Mouse (Mus musculus) kidney, embryonic 14.5 days (tissue): ENCODE data around the gene Paf1. TPM values are rescaled to one million over a fixed set of nuclear protein-coding genes. Genes with fewer than 3 reads are reported as not detected.

Source experiments
- ATAC-seq: fragments of 200-750 bp; cut with Nextera tagmentation; 2 replicates; pipeline ENCODE4 v1.8.0; 2017; ENCODE audit warnings: moderate number of reproducible peaks, mild to moderate bottlenecking, moderate TSS enrichment, moderate library complexity; ENCODE audit not compliant: low FRiP score, low TSS enrichment
- H3K27ac ChIP-seq: fragments of 300-500 bp; sonication (generic); 2 replicates; pipeline ENCODE4 v1.5.1; 2014; ENCODE audit warnings: low read depth, mild to moderate bottlenecking, low read length, moderate library complexity, mixed read lengths
- H3K27me3 ChIP-seq: fragments of 300-500 bp; sonication (generic); 2 replicates; pipeline ENCODE4 v1.6.1; 2014; ENCODE audit warnings: mild to moderate bottlenecking, low read length; ENCODE audit not compliant: control insufficient read depth, insufficient read depth
- H3K36me3 ChIP-seq: fragments of 300-500 bp; sonication (generic); 2 replicates; pipeline ENCODE4 v1.6.1; 2014; ENCODE audit warnings: low read length, mixed read lengths; ENCODE audit not compliant: control insufficient read depth, insufficient read depth
- H3K4me1 ChIP-seq: fragments of 300-500 bp; sonication (generic); 2 replicates; pipeline ENCODE4 v1.6.1; 2014; ENCODE audit warnings: low read length, mixed read lengths; ENCODE audit not compliant: control insufficient read depth, insufficient read depth
- H3K4me2 ChIP-seq: fragments of 300-500 bp; sonication (generic); replicated peaks from 2 replicates; pipeline ENCODE4 v1.6.1; 2014; ENCODE audit warnings: low read depth, mild to moderate bottlenecking, low read length
- H3K4me3 ChIP-seq: fragments of 300-500 bp; sonication (generic); 2 replicates; pipeline ENCODE4 v1.5.1; 2014; ENCODE audit warnings: mild to moderate bottlenecking, low read length
- H3K9ac ChIP-seq: fragments of 300-500 bp; sonication (generic); 2 replicates; pipeline ENCODE4 v1.6.1; 2014; ENCODE audit warnings: low read depth, mild to moderate bottlenecking, low read length, moderate library complexity
- H3K9me3 ChIP-seq: fragments of 300-500 bp; sonication (generic); 2 replicates; pipeline ENCODE4 v1.6.1; 2016; ENCODE audit warnings: low read length; ENCODE audit not compliant: control insufficient read depth
- WGBS: fragments of 180-500 bp; shearing (Covaris S2); extraction: QIAGEN DNeasy Blood & Tissue Kit; methylation state at CpG from one replicate; pipeline ENCODE4 v1.1.7; 2014; 5-methylcytosine and 5-hydroxymethylcytosine counted together
- polyA plus RNA-seq: library from polyadenylated mRNA; unstranded; fragments of >200 nt; fragmentation: Nextera tagmentation; extraction: Ambion mirVana; gene quantifications from 2 replicates; pipeline ENCODE4 v1.2.1, GENCODE M21; 2014

The Paf1 gene
- polyA plus RNA-seq, 1 experiment from 2014 or later: 82.1 TPM

DNA sequence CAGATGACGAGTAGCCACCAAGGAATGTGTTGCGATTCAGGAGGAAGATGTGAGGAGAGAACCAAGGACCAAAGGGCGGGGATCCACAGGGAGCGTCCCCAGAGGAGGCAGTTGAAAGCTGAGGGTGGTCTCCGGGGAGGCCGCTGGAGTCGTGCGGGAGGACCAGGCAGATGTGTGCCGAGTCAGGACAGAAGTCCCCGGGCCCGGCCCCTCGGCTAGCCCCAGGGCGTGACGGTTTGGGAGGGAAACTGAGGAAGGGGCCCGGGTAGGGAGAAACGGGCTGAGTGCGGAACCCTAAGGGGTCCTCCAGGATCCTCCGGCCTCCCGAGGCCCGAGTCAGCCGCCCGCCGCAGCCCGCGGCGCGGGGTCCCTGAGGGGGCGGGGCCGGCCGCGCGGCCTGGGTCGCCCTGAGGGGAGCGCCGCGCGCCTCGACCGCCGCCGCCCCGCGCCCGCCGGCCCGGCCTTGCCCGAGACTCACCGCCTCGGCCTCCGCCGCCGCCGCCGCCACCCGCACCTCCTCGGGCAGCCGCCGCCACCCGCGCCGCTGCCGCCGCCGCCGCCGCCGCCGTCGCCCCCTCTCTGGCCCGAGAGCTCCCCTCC, 43.0 kb downstream of the Paf1 start:
- Histone ChIP-seq H3K4me3 (peak overlapping the region; percentile 93), H3K4me1 (0 out of 2 replicates have a peak, but pooled peaks cover 15% of the 10 kb centered on the region), H3K4me2 (peak overlapping the region; percentile 77), H3K36me3 (peaks cover 15% of the 10 kb centered on the region; the same call in 1 of the 2 replicates), H3K27ac (no peak overlapping the region), H3K9ac (peak overlapping the region; percentile 93), H3K27me3 (no peaks in the 10 kb centered on the region), H3K9me3 (no peaks in the 10 kb centered on the region)
- WGBS: under 1% methylated on average over 21 of the region's 70 CpGs
- ATAC-seq: peak; percentile 25

DNA sequence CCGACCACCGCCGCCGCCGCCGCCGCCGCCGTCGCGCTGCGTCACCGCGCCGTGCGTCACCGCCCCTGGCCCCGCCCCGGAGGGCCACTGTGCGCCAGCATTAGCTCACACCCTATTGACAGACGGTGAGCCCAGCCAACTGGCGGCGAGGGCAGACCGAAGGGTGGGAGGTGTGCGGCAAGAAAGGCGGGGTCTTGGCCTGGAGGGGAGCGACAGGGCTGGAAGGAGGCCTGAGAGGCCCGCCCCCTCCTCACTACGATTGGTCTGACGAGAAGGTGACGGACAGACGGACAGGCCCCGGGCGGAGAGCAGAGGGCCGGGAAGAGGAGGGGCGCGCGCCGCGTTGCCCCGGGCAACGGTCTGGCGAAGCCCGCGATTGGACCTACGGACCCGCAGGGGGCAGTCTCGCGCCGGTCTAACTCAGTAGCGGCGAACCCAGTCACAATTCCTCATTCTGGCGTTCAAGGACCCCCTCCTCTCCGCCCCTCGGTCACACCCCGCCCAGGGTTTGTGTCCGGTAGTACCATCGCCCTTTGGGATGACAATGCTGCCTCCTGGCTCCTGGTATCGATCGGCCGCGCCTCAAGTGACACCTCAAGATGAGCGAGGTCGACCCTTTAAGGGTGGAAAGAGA, 43.6 kb downstream of the Paf1 start:
- H3K4me1 ChIP-seq: 0 out of 2 replicates have a peak, but pooled peaks cover 15% of the 10 kb centered on the region
- H3K27ac ChIP-seq: peak overlapping the region; percentile 61
- ATAC-seq: peak; percentile 98
- H3K27me3 ChIP-seq: no peaks in the 10 kb centered on the region
- under 1% methylated on average over 57 of the region's 64 CpGs for WGBS
- H3K4me2 ChIP-seq: peak overlapping the region; percentile 63
- peaks cover 14% of the 10 kb centered on the region; the same call in 1 of the 2 replicates for H3K36me3 ChIP-seq
- H3K9ac ChIP-seq: peak overlapping the region; percentile 93
- H3K4me3 ChIP-seq: peak overlapping the region; percentile 93
- H3K9me3 ChIP-seq: no peaks in the 10 kb centered on the region

DNA sequence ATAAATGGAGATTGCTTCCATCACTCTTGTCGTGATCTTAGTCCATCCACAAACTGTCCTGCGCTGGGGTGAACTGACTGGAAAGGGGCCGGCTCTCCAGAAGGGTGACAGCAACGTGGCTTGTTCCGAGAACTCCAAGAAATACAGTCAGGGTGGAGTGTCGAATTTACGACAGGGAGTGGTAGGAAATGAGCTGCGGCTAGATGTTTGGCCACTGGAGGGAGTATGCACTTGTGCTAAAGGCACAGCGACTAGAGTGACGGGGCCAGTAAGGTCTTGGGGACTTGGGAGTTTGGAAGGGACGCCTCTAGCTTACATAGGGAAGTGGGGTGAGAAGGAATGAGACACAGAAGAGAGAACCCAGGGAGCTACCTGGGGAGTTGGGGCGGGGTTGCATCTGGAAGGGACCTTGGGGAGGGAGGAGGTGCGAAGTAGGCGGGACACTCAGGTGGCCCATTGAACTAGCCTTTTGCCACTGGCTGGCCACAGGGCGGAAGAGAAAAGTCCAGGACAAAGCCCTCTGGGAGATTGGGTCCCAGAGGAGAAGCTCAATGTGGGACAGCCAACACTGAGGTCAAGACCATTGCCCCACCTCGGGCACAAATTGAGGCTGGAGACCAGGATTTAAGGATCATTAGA, 44.3 kb downstream of the Paf1 start, which contains the start of gene Gmfg:
TSS of gene Gmfg (plus strand) at position 516 of the 639 bp plus-strand sequence.
- Histone ChIP-seq H3K9ac (peak within 1 kb of the TSS; percentile 60), H3K36me3 (peaks cover 10% of the 10 kb centered on the region; the same call in 1 of the 2 replicates), H3K27me3 (no peaks in the 10 kb centered on the region), H3K4me1 (0 out of 2 replicates have a peak, but pooled peaks cover 15% of the 10 kb centered on the region), H3K27ac (peak within 1 kb of the TSS; percentile 61), H3K9me3 (no peaks in the 10 kb centered on the region), H3K4me2 (peak within 1 kb of the TSS; percentile 63), H3K4me3 (peak within 1 kb of the TSS; percentile 93)
- WGBS: under 1% methylated on average over 16 of the region's 16 CpGs
- ATAC-seq: peak; percentile 43

DNA sequence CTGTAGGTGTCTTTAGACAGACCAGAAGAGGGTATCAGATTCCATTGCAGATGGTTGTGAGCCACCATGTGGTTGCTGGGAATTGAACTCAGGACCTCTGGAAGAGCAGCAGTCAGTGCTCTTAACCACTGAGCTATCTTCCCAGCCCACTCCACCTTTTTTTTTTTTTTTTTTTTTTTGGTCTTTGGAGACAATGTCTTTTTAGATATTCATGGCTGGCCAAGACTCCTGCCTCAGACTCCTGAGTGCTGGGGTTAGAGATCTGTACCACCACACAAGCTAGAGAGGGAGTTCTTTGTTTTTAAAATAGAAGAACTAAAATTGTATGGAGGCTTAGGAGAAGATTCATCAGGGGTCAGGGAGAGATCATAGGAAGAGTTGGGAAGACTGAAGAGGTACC, 45.2 kb downstream of the Paf1 start:
- Histone ChIP-seq H3K9ac (no peak overlapping the region), H3K9me3 (no peaks in the 10 kb centered on the region), H3K27me3 (no peaks in the 10 kb centered on the region), H3K4me1 (0 out of 2 replicates have a peak, but pooled peaks cover 15% of the 10 kb centered on the region), H3K27ac (no peak overlapping the region), H3K4me2 (no peak overlapping the region), H3K36me3 (peaks cover 6% of the 10 kb centered on the region; the same call in 1 of the 2 replicates), H3K4me3 (no peak overlapping the region)
- ATAC-seq: no peak

DNA sequence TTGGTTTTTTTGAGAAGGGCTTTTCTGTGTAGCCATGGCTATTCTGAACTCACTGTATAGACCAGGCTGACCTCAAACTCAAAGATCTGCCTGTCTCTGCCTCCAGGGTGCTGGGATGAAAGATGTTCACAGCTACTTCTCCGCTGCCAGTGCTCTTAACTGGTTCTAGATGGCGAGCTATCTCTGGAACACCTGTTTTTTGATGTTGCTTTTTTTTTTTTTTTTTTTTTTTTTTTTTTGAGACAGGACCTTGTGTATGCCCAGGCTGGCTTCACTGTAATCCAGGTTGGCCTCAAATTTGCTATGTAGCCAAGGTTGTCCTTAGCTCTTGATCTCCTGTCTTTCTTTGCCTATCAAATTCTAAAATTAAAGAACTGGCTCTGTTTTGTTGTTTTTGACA, 46.0 kb downstream of the Paf1 start:
- 85% methylated on average over 2 of the region's 2 CpGs for WGBS
- H3K4me3 ChIP-seq: no peak overlapping the region
- H3K4me2 ChIP-seq: no peak overlapping the region
- H3K27ac ChIP-seq: no peak overlapping the region
- no peaks in the 10 kb centered on the region for H3K27me3 ChIP-seq
- H3K36me3 ChIP-seq: no peaks in the 10 kb centered on the region; the same call in 1 of the 2 replicates
- H3K9me3 ChIP-seq: no peaks in the 10 kb centered on the region
- H3K9ac ChIP-seq: no peak overlapping the region
- no peak for ATAC-seq
- 0 out of 2 replicates have a peak, but pooled peaks cover 11% of the 10 kb centered on the region for H3K4me1 ChIP-seq

DNA sequence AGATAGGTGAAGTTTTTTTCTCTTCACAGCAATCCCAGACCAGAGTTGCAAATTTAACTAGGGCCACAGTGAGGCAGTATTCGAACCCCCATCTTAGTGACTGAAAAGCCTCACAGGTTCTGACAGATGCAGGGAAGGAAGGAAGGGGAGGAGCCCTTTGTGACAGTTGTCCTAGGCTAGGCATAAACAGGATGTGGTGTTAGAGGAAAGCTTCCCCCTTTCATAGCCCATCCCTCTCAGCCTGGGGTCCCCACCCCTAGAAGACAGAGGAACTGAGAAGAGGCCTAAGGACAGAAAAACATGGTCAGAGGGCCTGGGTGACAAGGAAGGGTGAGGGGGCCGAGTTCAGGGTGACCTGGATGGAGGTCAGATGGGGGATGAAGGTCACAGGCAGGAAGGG, 48.0 kb downstream of the Paf1 start:
- Histone ChIP-seq H3K4me1 (0 out of 2 replicates have a peak, but pooled peaks cover 3% of the 10 kb centered on the region), H3K4me2 (no peak overlapping the region), H3K27me3 (no peaks in the 10 kb centered on the region), H3K4me3 (no peak overlapping the region), H3K27ac (no peak overlapping the region), H3K9me3 (no peaks in the 10 kb centered on the region), H3K36me3 (no peaks in the 10 kb centered on the region), H3K9ac (no peak overlapping the region)
- ATAC-seq: no peak
- WGBS: 63% methylated on average over 2 of the region's 2 CpGs

DNA sequence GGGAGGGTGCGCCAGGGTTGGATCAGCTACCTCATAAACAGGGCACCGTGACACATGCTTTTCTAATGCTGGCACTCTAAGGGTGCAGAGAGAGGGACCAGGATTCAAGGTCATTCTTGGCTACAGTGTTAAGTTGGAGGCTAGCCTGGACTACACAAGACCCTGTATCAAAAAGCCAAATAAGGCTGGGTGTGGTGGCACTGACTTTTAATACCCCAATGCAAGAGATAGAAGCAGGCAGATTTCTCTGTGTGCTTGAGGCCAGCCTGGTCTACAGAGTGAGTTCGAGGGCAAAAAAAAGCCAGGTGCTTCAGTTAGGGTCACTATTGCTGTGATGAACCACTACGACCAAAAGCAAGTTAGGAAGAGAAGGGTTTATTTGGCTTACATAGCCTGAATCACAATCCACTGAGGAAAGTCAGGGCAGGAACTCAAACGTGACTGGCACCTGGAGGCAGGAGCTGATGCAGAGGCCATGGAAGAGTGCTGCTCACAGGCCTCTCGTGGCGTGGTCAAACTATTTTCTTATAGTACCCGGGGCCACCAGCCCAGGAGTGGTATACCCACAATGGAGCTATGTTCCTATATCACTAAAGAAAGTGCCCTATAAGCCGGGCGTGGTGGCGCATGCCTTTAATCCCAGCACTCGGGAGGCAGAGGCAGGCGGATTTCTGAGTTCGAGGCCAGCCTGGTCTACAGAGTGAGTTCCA, 49.2 kb downstream of the Paf1 start:
- Histone ChIP-seq H3K9ac (no peak overlapping the region), H3K4me3 (no peak overlapping the region), H3K4me2 (no peak overlapping the region), H3K9me3 (no peaks in the 10 kb centered on the region), H3K27me3 (no peaks in the 10 kb centered on the region), H3K4me1 (0 out of 2 replicates have a peak, but pooled peaks cover 3% of the 10 kb centered on the region), H3K27ac (no peak overlapping the region), H3K36me3 (no peaks in the 10 kb centered on the region)
- WGBS: 84% methylated on average over 13 of the region's 14 CpGs
- ATAC-seq: no peak

DNA sequence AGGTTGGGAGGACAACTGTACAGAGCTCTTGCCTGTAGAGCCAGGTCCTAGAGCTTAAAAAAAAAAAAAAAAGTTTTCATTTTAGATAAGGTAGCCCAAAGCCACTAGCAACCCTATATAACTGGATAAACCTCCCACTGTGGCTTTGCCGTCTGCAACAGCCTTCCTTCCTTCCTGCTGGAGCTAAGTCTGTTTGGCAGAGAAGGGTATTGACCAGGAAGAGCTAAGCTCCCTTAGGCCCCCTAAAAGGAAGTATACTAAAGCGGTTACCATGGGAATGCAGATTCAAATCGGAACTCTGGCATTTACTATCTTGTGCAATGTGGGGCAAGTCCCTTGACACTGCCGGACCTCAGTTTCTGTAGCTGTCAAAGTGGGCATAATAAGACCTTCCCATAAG, 49.9 kb downstream of the Paf1 start:
- Histone ChIP-seq H3K36me3 (no peaks in the 10 kb centered on the region), H3K9ac (no peak overlapping the region), H3K4me3 (no peak overlapping the region), H3K9me3 (no peaks in the 10 kb centered on the region), H3K4me2 (no peak overlapping the region), H3K4me1 (no peaks in the 10 kb centered on the region), H3K27ac (no peak overlapping the region), H3K27me3 (no peaks in the 10 kb centered on the region)
- ATAC-seq: no peak
- 44% methylated on average over 4 of the region's 4 CpGs for WGBS
